Mouse (Mus musculus): ENCODE data around the gene Smc3.
A peak's percentile ranks its signal among the peaks of the same experiment; 100 is the strongest.

DNA sequence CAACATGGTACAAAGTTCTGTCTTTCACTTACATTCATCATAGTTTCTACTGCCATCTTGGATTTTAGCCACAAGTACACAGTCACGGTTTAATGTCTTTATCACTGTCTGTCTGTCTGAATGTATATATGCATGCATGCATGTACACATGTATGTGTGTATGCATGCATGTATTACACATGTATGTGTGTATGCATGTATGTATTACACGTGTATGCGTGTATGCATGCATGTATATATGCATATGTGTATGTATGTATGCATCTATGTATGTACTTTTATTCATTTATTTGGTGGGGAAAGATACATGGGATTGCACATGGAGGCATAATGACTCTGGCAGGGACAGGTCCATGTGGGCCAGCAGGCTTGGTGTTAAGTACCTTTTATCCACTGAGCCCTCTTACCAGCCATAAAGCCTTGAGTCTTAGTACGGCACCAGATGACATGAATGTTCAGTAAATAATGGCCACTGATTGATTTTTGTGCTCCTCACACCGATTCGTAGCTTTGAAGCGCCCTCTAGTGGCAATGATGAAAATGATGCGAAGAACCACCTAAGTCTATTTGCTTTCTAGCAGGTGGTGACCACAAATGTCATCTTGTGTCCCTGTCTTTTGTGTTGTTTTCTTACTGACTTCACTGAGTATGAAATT lies 21.5 kb upstream of the Smc3 start:
- TF ChIP-seq CTCF (IDR thresholded peaks at IDR 0.05; ENCODE audit: borderline replicate concordance, extremely low read depth, insufficient read depth, insufficient read length) = peak; percentile 75; the same call in 1 of the 2 replicates
- no peak for TF ChIP-seq POLR2A (IDR thresholded peaks at IDR 0.05; ENCODE audit: borderline replicate concordance, extremely low read depth, insufficient read depth, insufficient read length, poor library complexity, severe bottlenecking)
